Mouse (Mus musculus) liver, embryonic 14.5 days (tissue): Measurements from ENCODE around the gene Ust. TPM values are rescaled to one million over a fixed set of nuclear protein-coding genes. Genes with fewer than 3 reads are reported as not detected.

Experiments used
- ATAC-seq: fragments of 200-750 bp; cut with Nextera tagmentation; 2 replicates; pipeline ENCODE4 v1.8.0; 2017; ENCODE audit warnings: moderate number of reproducible peaks, mild to moderate bottlenecking, moderate library complexity; ENCODE audit not compliant: insufficient read depth
- DNase-seq, 3 experiments: peaks; one replicate each; pipeline ENCODE4 v3.0.0-alpha.2; 2012 to 2013; ENCODE audit warnings: low read depth in 3 of 3, low spot score in 3 of 3
- H3K27ac ChIP-seq: fragments of 300-500 bp; sonication (generic); 2 replicates; pipeline ENCODE4 v1.5.1; 2014; ENCODE audit warnings: moderate library complexity, mild to moderate bottlenecking, control low read depth, inconsistent platforms
- H3K27me3 ChIP-seq: fragments of 300-500 bp; sonication (generic); 2 replicates; pipeline ENCODE4 v1.6.1; 2014; ENCODE audit warnings: mild to moderate bottlenecking, low read length, moderate library complexity; ENCODE audit not compliant: control insufficient read depth, insufficient read depth
- H3K36me3 ChIP-seq: fragments of 300-500 bp; sonication (generic); replicated peaks from 2 replicates; pipeline ENCODE4 v1.6.1; 2014; ENCODE audit warnings: low read depth; ENCODE audit not compliant: control insufficient read depth, insufficient read depth
- H3K4me1 ChIP-seq, 2 experiments: fragments of 200-500 bp in 1 of 2; fragments of 300-500 bp in 1 of 2; sonication (generic) in 1 of 2; replicated peaks; 2 replicates each; pipeline ENCODE4 v1.6.1; 2012 to 2014; ENCODE audit warnings: antibody characterized with exemption in 1 of 2, inconsistent platforms in 1 of 2, low read length in 1 of 2; ENCODE audit not compliant: control insufficient read depth in 2 of 2, insufficient read depth in 2 of 2
- H3K4me2 ChIP-seq: fragments of 300-500 bp; sonication (generic); 2 replicates; pipeline ENCODE4 v1.6.1; 2014; ENCODE audit warnings: low read depth, mild to moderate bottlenecking, control low read depth, moderate library complexity
- H3K4me3 ChIP-seq, 2 experiments: fragments of 200-500 bp in 1 of 2; fragments of 300-500 bp in 1 of 2; sonication (generic) in 1 of 2; 2 replicates each; pipeline ENCODE4 v1.5.1; 2012 to 2014; ENCODE audit warnings: low read depth in 2 of 2, low read length in 2 of 2, mild to moderate bottlenecking in 2 of 2, control low read depth in 1 of 2, inconsistent platforms in 1 of 2, moderate library complexity in 1 of 2; ENCODE audit not compliant: insufficient read depth in 1 of 2
- H3K9ac ChIP-seq: fragments of 300-500 bp; sonication (generic); replicated peaks from 2 replicates; pipeline ENCODE4 v1.6.1; 2014; ENCODE audit warnings: mild to moderate bottlenecking, control low read depth, moderate library complexity
- H3K9me3 ChIP-seq: fragments of 300-500 bp; sonication (generic); 2 replicates; pipeline ENCODE4 v1.6.1; 2016; ENCODE audit warnings: low read length, mixed read lengths; ENCODE audit not compliant: control insufficient read depth
- CTCF ChIP-seq: IDR thresholded peaks from 2 replicates; pipeline ENCODE4 v1.5.1; 2016; ENCODE audit warnings: antibody characterized with exemption, low read depth, control low read depth
- EP300 ChIP-seq: IDR thresholded peaks from 2 replicates; pipeline ENCODE4 v1.6.1; 2016; ENCODE audit warnings: antibody characterized with exemption, low read depth
- WGBS: fragments of 180-500 bp; shearing (Covaris S2); extraction: QIAGEN DNeasy Blood & Tissue Kit; methylation state at CpG from one replicate; pipeline ENCODE4 v1.1.7; 2014; ENCODE audit not compliant: insufficient replicate concordance; 5-methylcytosine and 5-hydroxymethylcytosine counted together
- polyA plus RNA-seq, 2 experiments: library from polyadenylated mRNA; depleted of rRNA in 1 of 2; stranded (reverse) in 1 of 2; unstranded in 1 of 2; fragments of >200 nt; fragmentation: Nextera tagmentation in 1 of 2; extraction: Ambion mirVana in 1 of 2; gene quantifications; 2 replicates each; pipeline versions ENCODE4 v1.2.1 to v1.2.3; 2012 to 2014

Ust gene
- polyA plus RNA-seq, 2 experiments, result 0.30 to 0.42 TPM

DNA sequence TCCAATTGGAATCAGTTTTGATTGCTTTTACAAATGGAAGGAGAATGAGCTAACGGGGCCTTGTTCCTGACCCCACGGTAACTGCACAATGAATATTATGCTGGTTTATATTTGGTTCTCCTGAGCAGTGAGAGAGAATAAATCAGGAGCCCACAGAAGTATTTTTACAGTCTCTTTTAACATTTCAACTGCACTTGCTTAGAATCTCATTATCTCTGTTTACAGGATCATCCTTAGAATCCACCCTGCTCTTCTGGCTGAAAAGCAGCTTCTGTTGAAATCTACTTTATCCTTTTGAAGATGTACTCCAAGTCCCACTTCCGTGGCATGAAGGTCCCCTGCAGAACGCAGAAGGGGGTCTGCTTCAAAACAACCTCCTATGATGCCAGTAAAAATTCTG lies 71.7 kb downstream of the Ust start:
- Histone ChIP-seq H3K36me3 (no peaks in the 10 kb centered on the region), H3K4me2 (no peak overlapping the region), H3K4me1 (no peaks in the 10 kb centered on the region), H3K9ac (no peak overlapping the region), H3K4me3 (no peak overlapping the region), H3K27me3 (no peaks in the 10 kb centered on the region), H3K9me3 (no peaks in the 10 kb centered on the region), H3K27ac (no peak overlapping the region)
- TF ChIP-seq CTCF (no peak), EP300 (no peak)
- WGBS, result 55% methylated on average over 4 of the region's 4 CpGs
- no peak for ATAC-seq
- DNase-seq, result no peak

DNA sequence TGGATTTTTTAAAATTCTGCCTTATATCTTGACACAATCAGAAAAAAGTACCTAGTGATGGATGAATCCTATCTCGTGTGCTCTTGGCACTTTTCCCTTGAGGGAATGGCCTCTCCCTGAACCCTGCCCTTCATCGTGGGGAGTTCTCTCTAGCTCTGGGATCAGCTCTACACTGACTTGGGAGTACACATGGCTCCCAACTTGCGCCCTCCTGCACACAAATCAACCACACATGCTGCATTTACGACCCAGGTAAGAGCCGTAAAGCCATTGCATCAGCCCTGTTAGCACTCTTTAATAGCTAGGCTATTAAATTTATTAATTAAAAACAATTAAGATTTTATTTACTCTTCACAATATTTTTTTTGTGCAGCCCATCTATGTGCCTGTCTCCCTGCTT lies 74.6 kb downstream of the Ust start:
- H3K27ac ChIP-seq, result no peak overlapping the region
- H3K9ac ChIP-seq, result no peak overlapping the region
- no peak overlapping the region for H3K4me2 ChIP-seq
- H3K36me3 ChIP-seq, result no peaks in the 10 kb centered on the region
- DNase-seq (no peak), ATAC-seq (no peak)
- no peaks in the 10 kb centered on the region for H3K4me1 ChIP-seq
- H3K4me3 ChIP-seq, result no peak overlapping the region
- WGBS, result 63% methylated on average over 5 of the region's 5 CpGs
- no peak for TF ChIP-seq EP300
- no peak for TF ChIP-seq CTCF
- H3K27me3 ChIP-seq, result no peaks in the 10 kb centered on the region
- H3K9me3 ChIP-seq, result no peaks in the 10 kb centered on the region

DNA sequence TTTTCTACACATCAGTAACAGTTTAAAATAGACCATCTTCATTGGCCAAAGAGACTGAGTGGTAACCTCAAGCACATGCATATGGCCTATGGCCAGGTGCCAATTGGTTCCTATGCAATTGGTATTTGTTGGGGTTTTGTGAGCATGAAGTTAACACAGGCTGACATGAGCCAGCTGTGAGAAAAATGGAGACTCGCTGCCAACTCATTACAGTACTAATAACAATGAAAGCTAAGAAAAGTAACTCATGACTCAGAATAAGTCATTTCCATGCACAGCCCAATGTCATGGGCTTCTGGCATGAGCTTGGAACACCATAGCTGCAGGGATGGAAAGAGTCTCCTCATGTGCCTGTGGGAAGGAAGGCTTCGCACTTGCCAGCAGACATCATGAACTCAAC lies 86.8 kb downstream of the Ust start:
- Histone ChIP-seq H3K9ac (no peak overlapping the region), H3K36me3 (no peaks in the 10 kb centered on the region), H3K4me3 (no peak overlapping the region), H3K27ac (no peak overlapping the region), H3K4me1 (no peaks in the 10 kb centered on the region), H3K27me3 (no peaks in the 10 kb centered on the region), H3K9me3 (no peaks in the 10 kb centered on the region), H3K4me2 (no peak overlapping the region)
- ATAC-seq (no peak), DNase-seq (no peak)
- TF ChIP-seq EP300, result no peak
- TF ChIP-seq CTCF, result no peak
- 69% methylated on average over 2 of the region's 2 CpGs for WGBS

DNA sequence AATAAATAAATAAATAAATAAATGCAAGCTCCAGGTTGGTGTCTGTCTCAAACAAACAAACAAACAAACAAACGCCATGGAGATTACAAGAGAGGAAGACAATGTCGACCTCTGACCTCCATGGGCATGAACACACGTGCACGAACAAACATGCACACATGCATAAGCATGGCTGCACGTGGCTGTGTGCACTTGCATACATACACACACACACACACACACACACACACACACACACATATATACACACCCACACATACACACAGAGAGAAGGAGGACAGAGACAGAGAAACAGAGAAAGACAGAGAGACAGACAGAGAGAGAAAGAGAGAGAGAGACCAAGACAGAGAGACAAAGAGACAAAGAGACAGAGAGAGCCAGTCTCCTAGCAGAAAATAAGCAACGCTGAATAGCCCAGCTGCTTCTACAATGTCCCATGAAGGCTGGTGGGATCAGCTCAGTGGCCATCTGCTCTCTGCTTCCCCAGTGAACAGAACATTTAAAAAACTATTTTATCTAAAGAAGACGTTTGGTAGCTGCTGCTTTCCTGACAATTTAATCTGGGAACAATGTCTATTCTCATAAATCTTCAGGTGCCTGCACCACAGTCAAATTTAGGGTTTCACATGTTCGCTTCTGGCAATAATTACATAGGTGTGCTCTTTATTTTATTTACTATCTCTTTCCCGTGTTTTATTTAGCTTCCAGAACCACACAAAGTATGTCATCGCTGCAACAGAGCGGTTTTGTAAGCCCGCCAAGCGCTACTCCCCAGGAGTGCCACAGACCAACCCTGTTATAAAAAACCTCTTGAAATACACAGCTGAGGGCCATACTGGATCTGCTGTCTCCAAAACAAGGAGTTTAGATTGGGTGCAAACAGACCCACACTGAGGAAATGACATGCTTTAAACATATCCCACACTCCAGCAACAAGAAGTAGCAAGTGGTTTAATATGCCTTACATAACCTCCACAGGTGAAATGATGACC lies 89.5 kb downstream of the Ust start:
- H3K4me1 ChIP-seq, result no peaks in the 10 kb centered on the region
- no peak overlapping the region for H3K4me3 ChIP-seq
- WGBS, result 65% methylated on average over 13 of the region's 13 CpGs
- DNase-seq (no peak), ATAC-seq (no peak)
- no peak overlapping the region for H3K4me2 ChIP-seq
- H3K27ac ChIP-seq, result no peak overlapping the region
- no peaks in the 10 kb centered on the region for H3K9me3 ChIP-seq
- H3K36me3 ChIP-seq, result no peaks in the 10 kb centered on the region
- no peak overlapping the region for H3K9ac ChIP-seq
- H3K27me3 ChIP-seq, result no peaks in the 10 kb centered on the region
- TF ChIP-seq EP300, result no peak
- no peak for TF ChIP-seq CTCF

DNA sequence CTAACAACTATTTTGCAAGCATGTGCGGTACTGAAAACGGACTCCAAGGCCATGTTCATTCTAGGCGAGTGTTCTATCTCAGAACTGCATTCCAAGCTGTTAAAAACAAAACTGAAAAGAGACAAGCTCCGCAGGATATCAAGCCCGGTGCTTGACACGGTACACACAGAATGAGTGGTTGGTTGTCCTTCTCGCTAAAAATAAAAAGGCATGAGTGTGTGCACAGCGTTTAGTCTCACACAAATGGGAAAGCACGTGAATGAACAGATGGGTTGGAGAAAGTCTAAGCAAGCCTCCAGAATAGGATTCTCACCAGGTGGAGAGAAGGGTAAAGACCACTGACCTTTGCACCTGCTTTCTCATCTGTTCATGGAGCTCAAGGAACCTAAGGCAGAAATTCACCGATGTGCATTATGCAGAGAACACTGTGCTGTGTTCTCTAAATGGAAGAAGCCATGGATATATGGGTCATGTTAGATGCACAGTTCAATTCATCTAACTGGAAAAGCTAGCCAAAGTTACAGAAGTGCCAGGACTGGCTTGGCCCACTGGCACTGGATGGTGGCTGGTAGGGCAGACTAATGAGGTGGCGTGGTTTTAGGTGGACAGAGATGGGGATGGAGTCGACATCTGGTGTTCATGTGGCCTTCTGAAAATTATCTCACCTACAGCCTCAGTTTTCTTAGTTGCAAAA lies 90.8 kb downstream of the Ust start:
- ATAC-seq (no peak), DNase-seq (no peak)
- Histone ChIP-seq H3K27ac (no peak overlapping the region), H3K9me3 (no peaks in the 10 kb centered on the region), H3K4me2 (no peak overlapping the region), H3K4me3 (no peak overlapping the region), H3K9ac (no peak overlapping the region), H3K27me3 (no peaks in the 10 kb centered on the region), H3K36me3 (no peaks in the 10 kb centered on the region), H3K4me1 (no peaks in the 10 kb centered on the region)
- no peak for TF ChIP-seq EP300
- TF ChIP-seq CTCF, result no peak
- 64% methylated on average over 12 of the region's 12 CpGs for WGBS
